Mouse (Mus musculus) natural killer cell, adult 2 months (primary cell): ENCODE data around the gene Serpinb9c.
"Not testable (repeated sequence)": the region's sequence is repeated elsewhere in the genome, so short reads cannot be mapped to it uniquely, and the experiment has no call there.

Source experiments
- DNase-seq, 2 experiments: peaks; one replicate each; pipeline ENCODE4 v3.0.0; 2022; ENCODE audit warnings: low spot score in 2 of 2

The Serpinb9c gene

DNA sequence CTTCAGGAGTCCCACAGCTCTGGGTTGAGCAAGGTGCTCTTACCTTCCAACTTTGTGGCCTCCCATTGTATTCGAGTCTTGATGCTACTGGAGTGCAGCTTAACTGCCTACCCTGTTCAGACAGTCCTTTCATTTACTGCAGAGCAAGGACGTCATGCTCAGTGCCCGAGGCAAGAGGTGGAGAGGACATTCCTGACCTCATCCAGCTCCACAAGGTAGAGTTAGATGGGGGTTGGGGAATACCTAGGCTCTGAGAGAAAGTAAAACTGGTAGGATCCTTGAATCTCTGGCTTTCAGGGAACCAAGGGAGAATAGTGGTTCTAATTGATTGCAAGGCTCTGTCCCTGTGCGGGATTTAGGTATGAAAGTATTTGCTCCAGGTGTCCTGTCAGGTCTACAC lies at the start of gene Serpinb9c:
TSS of gene Serpinb9c (minus strand) at position 101 of the 400 bp plus-strand sequence.
- no peak for DNase-seq

DNA sequence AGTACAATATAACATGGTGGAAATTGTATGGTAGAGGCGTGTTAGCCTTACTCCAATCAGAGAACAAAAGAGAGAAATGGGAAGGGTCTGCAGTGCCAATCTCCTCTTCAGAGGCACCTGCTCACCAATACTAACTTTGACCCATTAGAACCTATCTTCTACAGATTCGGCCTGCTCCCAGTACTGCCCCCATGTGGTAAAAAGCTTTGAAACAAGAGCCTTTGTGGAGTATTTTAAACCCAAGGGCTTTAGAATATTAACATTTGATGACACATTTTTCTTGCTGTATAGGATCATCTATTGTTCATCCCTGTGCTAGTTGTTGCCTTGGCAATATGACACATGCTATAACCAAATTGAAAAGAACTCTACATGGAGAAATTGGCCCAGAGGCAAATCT lies 40.2 kb upstream of the Serpinb9c start:
- DNase-seq, result no peak

DNA sequence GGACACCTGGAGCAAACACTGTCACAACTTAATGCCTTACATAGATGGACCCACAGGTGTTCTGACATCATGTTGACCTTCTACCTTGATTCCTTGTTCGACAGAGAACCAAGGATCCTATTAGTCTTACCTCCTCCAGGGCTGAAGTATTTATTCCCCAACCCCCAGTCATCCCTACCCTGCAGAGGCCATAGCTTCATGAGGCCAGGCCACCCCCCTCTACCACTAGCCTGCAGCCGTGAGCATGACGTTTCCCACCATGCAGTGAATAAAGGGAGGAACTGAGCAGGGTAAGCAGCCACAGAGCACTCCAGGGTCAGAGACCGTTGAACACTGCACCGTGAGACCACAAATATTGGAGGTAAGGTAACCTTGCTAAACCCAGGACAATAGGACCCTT lies 33.1 kb upstream of the Serpinb9c start, which contains the start of gene Serpinb9d:
TSS of gene Serpinb9d (plus strand) at position 301 of the 400 bp plus-strand sequence.
- DNase-seq, result no peak

DNA sequence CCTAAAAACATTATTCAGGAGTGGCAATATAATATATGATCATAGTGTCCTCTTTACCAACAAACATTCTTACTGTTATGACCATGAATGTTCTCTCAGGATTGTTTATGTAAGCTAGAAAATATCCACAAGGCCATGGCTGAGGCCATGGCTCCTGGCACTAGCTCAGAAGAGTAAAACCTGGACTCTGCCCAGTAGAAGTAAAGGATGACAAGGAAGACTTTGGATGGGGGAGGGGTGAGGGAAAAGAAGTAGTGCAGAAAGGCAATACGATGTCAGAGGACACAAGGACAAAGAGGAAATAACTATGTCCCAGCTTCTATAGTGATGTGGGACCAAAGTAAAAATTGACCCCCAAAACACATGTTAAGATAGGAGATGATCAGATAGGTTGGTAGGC lies 30.9 kb upstream of the Serpinb9c start:
- DNase-seq, result not testable (repeated sequence)

DNA sequence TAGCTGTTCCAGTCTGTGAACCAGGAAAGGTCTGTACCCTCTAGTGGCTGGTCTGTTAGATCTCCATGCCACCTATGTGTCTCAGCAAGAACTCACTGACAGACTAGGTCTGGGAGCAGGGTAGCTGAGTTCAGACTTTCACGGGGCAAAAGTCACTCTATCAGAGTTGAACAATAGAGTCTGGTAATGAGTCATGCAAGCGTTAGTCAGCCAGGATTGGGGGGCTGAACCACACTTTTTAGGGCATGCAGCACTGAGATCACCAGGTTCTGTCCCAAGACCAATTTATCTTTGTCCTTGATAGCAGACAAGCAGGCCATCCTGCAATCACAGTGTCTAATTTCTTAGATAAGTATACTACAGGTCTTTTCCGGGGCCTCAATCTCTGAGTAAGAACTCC lies 18.1 kb downstream of the Serpinb9c start:
- DNase-seq, result no peak

DNA sequence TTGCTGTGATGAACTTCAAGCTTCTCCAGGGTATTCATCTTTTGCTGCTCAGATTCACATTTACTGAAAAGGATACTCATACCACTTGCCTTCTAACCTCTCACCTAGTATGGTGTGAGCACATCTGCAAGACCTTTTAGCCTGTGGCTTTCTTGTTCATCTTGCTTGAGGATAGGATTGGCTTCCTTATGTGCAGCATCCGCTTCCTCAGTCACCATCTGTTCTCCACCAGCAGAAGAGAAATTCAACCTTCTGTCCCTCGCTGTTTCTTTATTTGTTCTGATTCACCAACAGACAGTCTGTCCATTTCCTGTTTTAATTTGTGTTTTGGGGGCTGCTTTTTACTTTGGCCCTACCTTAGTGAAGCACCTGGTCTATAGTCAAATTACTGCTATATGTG lies 21.8 kb downstream of the Serpinb9c start:
- DNase-seq, result no peak

DNA sequence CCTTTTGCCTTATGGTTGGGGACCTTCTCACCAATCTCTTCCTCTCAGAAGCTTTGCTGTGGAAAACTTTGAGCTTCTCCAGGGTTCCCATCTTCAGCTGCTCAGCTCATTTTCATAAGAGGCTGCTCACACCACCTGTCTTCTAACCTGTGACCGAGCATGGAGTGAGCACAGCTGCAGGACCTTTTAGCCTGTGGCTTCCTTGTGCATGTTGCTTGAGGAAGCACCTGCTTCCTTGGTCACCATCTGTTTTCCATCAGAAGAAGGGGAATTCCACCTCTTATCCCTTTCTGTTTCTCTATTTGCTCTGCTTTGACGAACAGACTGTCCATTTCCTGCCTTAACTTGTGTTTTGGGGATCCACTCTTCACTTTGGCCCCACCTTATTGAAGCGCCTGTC lies 46.5 kb downstream of the Serpinb9c start:
- no peak for DNase-seq

DNA sequence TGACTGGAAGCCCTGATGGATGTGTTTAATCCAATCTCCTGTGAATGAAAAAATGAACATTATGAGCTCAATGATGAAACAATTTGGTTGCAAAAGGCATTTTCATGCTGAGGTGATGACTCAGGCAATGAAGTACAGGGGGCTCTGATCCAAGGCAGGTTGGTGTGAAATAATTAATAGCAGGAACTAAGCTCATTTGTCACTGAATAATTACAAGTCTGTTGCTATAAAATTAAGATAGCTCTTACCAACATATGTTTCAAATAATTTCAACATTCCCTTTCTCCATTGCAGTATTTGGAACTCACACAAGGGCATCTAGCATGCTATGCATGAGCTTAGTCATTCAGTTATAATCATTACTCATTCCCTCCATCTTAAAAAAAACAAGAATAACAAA lies 53.9 kb downstream of the Serpinb9c start:
- no peak for DNase-seq
